Mouse (Mus musculus) lung, postnatal 36 days (tissue): ENCODE data around the gene Irf2.

Experiments
- DNase-seq: peaks from one replicate; pipeline ENCODE4 v3.0.0; 2022; ENCODE audit warnings: mixed read lengths

Gene Irf2

DNA sequence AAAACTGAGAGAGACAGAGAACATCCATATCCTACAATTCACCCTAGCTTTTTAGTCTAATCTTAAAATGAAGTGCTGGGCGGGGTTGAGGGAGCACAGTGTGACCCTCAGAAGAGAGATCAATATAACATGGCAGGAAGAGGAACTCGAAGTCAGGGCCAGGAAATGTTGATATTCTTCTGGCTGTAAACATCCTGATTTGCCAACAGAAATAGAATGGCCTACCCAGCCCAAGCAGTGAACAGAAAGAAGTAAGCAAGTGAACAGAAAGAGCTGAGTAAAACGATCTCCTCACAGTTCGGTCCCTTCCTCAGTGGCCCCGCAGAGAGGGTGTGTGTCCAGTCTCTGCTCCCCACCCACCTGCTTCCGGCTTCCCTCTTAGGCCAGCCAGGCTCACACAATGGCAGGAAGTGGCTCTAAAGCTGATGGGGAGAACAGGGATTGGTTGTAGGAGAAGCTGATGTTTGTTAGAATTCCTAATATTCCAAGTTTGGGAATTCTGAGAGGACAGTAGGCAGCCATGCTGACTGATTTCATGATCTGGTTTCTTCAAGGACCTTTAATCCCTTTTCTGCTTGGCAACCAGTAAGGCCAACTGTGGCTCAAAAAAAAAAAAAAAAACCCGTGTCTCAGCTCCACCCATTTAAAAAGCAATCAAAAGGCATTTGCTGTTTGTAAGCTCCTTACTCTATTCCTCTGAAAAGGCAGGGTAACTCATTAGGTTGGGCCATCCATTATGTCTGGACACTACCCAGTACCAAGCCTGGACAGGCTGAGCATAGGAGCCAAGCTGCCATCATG is 105.6 kb downstream of the Irf2 start:
- peak; percentile 88 for DNase-seq

GRCm38 (mm10) chr8:46845891-46846290 is 106.4 kb downstream of the Irf2 start:
- no peak for DNase-seq

GRCm38 (mm10) chr8:46846893-46847292 is 107.4 kb downstream of the Irf2 start:
- no peak for DNase-seq

GRCm38 (mm10) chr8:46848011-46848641 is 108.6 kb downstream of the Irf2 start:
- no peak for DNase-seq

GRCm38 (mm10) chr8:46848931-46849330 is 109.4 kb downstream of the Irf2 start:
- DNase-seq, result peak; percentile 61

DNA sequence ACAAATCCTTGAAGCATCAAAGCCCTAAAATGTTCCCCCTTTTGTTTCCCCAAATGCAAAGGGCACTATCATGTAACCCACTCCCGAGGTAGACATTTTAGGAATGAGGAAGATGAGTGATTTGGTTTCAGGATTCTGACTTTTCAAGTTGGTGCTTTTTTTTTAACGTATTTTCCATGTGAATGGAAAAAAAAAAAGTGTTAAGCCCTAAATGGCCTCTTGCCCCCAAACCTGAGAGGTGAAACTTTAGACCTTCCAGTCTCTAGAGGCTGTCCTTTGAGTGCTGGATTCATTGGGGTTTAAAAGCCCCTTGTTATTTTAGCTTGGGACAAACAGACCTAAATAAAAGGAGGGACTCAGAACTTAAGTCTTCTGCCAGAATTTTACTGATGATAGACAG is 109.9 kb downstream of the Irf2 start:
- no peak for DNase-seq

DNA sequence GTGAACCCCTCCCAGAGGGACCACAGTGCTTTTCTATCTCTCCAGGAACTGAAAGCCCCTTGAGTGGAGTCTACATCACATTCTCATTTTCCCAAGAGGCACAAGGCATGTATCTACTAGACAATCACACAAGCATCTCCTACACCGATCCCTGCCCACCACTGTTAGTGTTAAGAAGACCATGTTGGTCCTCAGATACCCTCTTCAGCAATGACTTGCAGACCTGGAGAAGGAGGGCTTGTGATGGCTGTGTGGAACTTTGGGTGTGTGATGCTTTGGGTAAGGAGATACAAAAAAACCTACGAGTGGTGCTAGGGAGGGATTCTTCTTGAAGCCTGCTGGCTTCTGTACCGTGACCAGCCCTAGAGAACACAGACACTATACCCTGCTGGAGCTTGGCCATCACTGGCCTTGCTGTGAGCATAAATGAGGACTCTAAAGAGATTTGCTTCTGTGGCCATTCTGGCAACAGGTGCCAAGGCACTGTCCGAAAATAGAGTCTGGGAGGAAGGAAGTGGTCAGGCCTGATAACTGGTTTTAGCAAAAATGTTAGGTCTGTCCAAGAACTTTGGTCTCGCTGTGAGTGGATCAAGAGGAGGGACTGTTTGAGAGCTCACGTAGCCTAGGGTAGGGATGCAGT is 110.8 kb downstream of the Irf2 start:
- no peak for DNase-seq

GRCm38 (mm10) chr8:46851560-46851959 is 112.0 kb downstream of the Irf2 start:
- peak; percentile 68 for DNase-seq

DNA sequence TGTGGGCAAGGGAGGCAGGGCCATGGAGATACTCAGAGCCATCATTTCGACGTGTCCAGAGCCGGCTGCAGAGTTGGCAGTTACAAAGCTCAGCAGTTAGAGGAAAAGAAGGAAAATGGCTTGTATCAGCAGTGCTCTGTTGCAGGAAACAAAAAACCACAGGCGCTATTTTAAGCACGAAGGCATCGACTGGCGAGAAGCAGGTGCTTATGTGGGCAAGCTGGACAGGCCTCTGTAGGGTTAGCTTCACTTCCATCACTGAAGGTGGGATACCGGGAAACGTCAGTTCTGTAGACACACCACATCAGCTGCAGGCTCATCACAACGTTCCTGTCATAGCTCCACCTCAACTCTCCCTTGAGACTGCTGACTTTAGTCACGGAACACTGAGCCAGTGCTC is 112.8 kb downstream of the Irf2 start:
- DNase-seq, result no peak

DNA sequence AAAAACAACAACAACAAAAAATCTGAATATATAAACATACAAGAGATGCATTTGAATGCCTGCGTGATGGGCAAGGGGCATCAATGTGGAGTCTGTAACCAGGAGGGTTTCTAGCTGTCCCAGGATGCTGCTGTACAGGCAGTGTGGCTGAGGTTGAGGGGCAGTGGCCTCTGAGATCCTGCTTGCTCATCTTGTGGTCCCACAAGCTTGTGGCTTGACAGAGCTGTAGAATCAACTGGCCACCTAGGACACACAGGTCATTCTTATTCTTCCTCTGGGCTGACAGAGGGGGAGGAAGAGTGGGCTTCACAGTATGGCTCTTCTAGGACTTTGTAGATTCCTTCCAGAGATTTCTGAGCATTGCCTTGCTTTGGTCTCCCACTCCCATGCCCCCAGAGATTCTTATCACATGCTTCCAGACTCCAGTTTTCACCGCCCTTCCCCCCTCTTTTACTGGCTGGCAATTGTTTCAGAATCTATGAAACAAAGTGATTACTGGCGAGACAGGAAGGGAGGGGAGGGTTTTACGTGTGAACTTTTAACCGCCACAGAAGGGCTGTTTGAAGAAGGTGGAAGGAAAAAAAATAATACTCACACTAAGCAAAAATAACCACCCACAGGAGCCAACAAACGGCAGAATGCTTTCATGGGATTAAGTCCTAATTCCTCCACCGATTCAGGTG is 119.8 kb downstream of the Irf2 start:
- peak; percentile 56 for DNase-seq

DNA sequence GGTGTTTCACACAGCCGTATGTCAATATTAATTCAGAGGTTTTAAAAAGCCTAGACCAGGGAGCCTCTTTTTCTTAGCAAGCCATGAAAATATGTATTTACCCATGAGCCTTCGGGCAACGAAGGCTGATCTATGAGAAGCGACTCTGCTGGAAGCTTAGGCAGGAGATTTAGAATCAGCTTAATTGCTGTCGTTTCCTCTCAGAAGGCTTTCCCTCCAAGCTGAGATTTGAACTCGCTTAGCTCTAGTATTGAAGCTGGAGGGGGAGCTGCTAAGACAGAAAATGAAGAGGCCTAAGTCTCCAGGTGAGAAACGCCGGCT is 120.3 kb downstream of the Irf2 start:
- DNase-seq, result no peak

DNA sequence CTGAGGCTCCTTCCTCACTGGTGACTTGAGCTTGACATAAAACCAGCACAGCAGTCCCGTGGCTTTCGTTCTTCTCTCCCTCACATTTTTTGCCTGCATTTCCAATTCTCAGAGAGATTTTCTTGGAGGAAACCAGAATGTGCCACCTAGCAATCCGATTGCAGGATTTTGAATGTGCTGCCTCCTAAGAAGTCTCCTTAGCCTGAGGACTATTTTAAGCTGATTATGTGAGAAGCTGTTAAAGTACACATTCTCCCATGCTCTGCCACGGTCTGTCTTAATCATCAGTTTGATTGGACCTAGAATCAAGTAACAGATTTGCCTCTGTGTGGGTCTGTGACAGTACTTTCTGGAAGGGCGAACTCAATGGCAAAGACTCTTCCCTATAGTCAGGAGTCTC is 123.0 kb downstream of the Irf2 start:
- no peak for DNase-seq

DNA sequence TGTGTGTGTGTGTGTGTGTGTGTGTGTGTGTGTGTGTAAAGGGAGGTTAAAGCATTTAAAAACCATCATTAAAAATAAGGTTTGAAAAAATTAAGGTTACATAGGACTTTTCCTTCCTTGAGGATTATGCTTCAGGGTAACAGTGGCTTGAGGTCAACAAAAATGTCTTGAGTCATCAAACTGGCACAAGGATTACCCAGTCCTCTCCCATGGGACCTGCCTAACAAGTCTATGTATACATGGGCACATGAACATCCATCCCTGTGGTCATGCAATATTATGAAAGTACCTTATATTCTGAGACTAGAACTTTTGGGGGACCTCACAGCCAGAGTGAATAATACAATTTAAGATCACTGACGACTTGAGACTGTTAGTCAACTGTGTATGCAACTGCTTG is 125.9 kb downstream of the Irf2 start:
- no peak for DNase-seq

GRCm38 (mm10) chr8:46867440-46867839 is 127.9 kb downstream of the Irf2 start:
- DNase-seq, result no peak

DNA sequence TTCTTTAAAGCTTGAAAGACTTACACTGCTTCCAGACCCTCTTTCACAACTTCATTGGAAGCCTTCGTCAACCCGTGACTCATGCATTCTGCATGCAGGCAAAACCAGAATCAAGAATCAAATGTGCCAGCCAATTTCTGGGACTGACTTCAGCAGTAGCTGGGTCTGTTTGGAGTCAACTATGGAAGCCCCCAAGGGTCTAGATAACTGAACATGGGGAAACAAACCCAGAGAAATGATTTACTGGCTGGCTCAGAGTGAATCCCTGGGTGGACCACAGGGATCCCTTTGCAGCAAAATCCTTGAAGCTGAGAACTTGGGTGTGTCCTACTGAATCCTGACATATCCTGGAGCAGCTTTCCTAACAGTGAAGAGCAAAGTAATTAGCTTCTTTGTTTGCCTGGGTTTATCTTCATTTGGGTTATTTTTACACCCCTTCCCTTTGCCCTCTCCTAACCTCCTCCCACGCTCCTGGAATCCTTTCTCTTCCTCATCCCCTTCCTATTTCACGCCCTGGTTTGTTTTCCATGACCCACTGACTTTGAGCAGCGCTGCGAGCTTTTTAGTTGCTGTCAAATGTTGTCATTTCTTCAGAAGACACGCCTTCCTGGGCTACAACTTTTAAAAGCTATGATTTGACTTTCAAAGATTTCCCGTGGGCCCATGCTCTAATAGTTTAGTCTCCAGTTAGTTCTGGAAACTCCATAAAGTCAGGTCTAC is 129.0 kb downstream of the Irf2 start:
- DNase-seq, result peak; percentile 88

GRCm38 (mm10) chr8:46869521-46869925 is 130.0 kb downstream of the Irf2 start:
- peak; percentile 73 for DNase-seq

DNA sequence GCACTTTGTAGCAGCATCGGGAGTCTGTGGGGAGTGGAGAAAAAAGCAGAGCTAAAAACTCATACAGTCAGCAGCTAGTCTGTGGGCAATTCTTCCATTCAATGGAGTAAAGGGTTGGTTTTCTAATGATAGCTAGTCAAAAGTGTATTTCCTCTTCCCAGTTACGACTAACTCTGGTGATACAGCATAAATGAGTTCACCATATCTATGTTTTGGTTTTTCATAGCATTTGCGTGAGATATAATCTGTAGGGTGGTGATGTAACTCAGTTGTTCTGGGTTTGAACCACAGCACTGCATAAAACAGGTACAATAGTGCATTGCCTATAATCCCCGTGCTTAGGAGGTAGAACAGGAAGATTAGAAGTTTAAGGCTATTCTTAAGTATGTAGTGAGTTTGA is 131.6 kb downstream of the Irf2 start:
- no peak for DNase-seq

GRCm38 (mm10) chr8:46875615-46876293 is 136.2 kb downstream of the Irf2 start:
- DNase-seq, result peak; percentile 76

DNA sequence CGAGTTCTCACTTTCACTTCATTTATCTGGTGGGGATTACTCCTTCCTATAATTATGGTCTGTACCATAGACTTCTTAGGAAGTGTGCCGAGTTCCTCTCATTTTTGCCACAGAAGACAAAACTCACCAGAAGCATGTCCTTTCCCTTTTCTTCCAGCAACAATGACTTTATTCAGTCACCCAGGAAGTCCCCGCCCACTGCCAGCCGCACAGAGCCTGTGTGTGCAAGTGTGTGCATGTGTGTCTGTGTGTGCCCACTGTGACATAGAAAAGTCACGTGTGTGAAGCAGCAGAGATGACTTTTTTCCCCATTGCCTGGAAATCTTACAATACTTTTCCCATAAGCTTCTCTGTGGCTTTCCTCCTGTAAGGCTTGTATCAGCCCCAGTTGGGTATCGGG is 141.8 kb downstream of the Irf2 start:
- no peak for DNase-seq

GRCm38 (mm10) chr8:46881755-46882419 is 142.4 kb downstream of the Irf2 start:
- DNase-seq, result no peak

- no peak for DNase-seq
These were observed 143.2 kb downstream of the Irf2 start for GRCm38 (mm10) chr8:46882743-46883142.
